Mouse (Mus musculus) bone marrow, adult 2 months (tissue): ENCODE results near the gene Chmp6. TPM values are rescaled to one million over a fixed set of nuclear protein-coding genes. Genes with fewer than 3 reads are reported as not detected.

Experiments
- H3K27ac ChIP-seq: fragments of 200-500 bp; 2 replicates; pipeline ENCODE4 v1.5.1; 2012; ENCODE audit warnings: low read depth, mild to moderate bottlenecking, control low read depth, inconsistent platforms, low read length; ENCODE audit not compliant: control insufficient read depth, poor library complexity, insufficient read depth
- H3K4me1 ChIP-seq: fragments of 200-500 bp; 2 replicates; pipeline ENCODE4 v1.6.1; 2011; ENCODE audit warnings: low read length; ENCODE audit not compliant: control insufficient read depth, insufficient read depth
- H3K4me3 ChIP-seq: fragments of 200-500 bp; replicated peaks from 2 replicates; pipeline ENCODE3; 2011; ENCODE audit warnings: mild to moderate bottlenecking, low read depth, low read length, control low read depth; ENCODE audit not compliant: control insufficient read depth
- CTCF ChIP-seq: fragments of 200-500 bp; IDR thresholded peaks from 2 replicates; pipeline ENCODE4 v1.5.1; 2011; ENCODE audit warnings: low read length, control low read depth; ENCODE audit not compliant: control insufficient read depth, insufficient read depth
- POLR2A ChIP-seq: fragments of 200-500 bp; IDR thresholded peaks from 2 replicates; pipeline ENCODE4 v1.6.1; 2011; ENCODE audit warnings: low read depth, mild to moderate bottlenecking, control low read depth, low read length, borderline replicate concordance; ENCODE audit not compliant: control insufficient read depth
- WGBS: fragments of 180-500 bp; shearing (Covaris S2); methylation state at CpG from one replicate; pipeline ENCODE4 v1.1.7; 2018; 5-methylcytosine and 5-hydroxymethylcytosine counted together
- polyA plus RNA-seq: library from polyadenylated mRNA; stranded (reverse); fragments of >200 nt; gene quantifications from 2 replicates; pipeline ENCODE4 v1.2.4, GENCODE M21; 2011; ENCODE audit warnings: low replicate concordance; ENCODE audit not compliant: missing spikeins, insufficient read depth, insufficient read length

Gene Chmp6
- polyA plus RNA-seq, 1 experiment: 16.1 TPM

DNA sequence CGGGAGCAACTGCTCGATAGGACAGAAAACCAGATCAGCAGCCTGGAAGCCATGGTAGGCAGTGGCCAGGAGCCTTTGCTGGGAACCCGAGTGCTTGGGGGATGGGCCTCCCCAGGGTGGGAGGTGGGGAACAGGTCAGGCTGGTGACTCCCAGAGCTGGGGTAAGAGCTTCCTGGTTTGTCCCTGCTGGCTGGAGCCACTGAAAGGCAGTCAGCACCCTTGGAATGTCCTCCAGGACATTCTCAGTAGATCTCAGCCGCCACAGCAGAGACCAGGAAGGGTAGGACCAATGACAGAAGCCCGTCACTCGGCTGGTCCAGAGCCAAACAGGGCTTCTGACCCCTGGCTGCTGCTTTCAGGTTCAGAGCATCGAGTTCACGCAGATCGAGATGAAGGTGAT lies 2.4 kb downstream of the Chmp6 start:
- TF ChIP-seq CTCF: no peak
- no peak for TF ChIP-seq POLR2A
- 70% methylated on average over 9 of the region's 9 CpGs for WGBS
- Histone ChIP-seq H3K4me1 (peaks cover 9% of the 10 kb centered on the region), H3K27ac (no peak overlapping the region), H3K4me3 (no peak overlapping the region)

DNA sequence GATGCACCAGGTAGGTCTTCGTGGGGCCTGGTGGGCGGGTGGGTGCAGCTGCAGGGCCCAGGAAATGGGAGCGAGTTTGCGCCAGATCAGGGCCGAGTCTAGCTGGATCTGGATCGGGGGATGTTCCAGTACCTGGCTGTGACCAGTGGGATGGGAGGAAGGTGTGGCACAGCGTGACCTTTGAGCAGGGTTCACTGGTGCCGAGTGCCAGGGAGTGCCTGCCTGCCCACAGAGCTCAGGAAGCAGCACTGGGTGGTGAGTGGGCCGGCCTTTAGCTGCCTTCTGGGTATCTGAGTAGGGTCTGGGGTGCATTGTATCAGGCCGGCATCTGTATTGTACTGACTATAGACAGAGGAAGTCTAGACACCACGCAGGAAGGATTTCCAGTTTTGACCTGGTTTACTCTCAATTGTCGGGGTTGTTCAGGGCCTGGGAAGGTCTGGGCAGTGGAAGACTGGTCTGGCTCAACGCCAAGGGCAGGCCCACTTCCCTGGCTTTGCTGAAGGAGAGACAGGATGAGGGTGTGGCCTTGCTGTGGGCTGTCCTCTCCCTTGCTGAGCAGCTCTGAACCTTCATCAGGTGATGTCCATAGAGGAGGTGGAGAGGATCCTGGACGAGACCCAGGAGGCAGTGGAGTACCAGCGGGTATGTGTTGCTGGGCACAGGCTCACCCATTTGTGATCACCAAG lies 3.0 kb downstream of the Chmp6 start:
- Histone ChIP-seq H3K4me3 (no peak overlapping the region), H3K4me1 (peaks cover 9% of the 10 kb centered on the region), H3K27ac (no peak overlapping the region)
- 59% methylated on average over 15 of the region's 15 CpGs for WGBS
- TF ChIP-seq POLR2A (no peak), CTCF (no peak)

- TF ChIP-seq CTCF (no peak), POLR2A (no peak)
- 90% methylated on average over 21 of the region's 21 CpGs for WGBS
- H3K27ac ChIP-seq: no peak overlapping the region
Observed at GRCm38 (mm10) chr11:119916834-119917469, 3.7 kb downstream of the Chmp6 start.

DNA sequence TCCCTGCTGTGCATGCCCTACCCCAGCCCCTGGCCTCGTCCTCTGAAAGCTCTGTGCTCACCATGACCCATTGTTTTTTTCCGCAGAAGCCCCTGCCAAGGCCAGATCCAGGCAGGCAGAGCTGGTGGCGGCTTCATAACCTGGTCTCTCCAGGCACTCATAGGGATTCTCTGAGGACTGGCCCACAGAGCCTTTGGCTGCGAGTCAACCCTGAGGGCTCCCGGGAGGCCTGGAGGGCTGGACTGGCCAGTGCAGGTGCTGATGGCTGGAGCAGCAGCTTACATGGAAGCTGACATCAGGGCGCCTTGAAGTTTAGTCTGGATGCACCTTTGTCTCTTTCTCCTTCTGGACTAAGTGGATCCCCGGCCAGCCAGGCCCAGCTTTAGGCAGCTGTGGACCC lies 5.3 kb downstream of the Chmp6 start:
- no peak for TF ChIP-seq POLR2A
- no peak for TF ChIP-seq CTCF
- Histone ChIP-seq H3K4me1 (peaks cover 5% of the 10 kb centered on the region), H3K4me3 (no peak overlapping the region), H3K27ac (no peak overlapping the region)
- 87% methylated on average over 7 of the region's 7 CpGs for WGBS

More at GRCm38 (mm10) chr11:119916834-119917469, 3.7 kb downstream of the Chmp6 start:
- peaks cover 9% of the 10 kb centered on the region for H3K4me1 ChIP-seq
- H3K4me3 ChIP-seq: no peak overlapping the region

DNA sequence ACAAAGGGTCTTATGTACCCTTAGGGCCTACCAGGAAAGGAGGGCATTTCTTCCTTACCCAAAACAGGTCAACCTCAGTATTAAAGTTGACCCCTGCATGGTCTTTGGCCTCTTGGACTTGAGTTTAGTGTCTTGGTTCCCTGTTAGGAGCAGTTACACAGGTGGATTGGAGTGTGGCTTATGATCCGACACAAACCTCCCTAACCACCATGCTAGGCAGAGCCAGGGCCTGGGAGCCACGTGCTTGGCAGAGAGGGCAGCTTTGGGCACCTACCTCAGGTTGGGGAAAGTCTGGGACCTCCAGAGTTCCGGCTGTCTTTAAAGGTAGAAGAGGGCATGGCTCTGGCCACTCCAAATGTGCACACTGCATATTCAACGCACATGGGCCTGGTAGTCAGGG lies 6.2 kb downstream of the Chmp6 start:
- Histone ChIP-seq H3K4me1 (peaks cover 3% of the 10 kb centered on the region), H3K27ac (no peak overlapping the region), H3K4me3 (no peak overlapping the region)
- WGBS: 91% methylated on average over 4 of the region's 4 CpGs
- TF ChIP-seq CTCF (no peak), POLR2A (no peak)

GRCm38 (mm10) chr11:119919897-119920296 lies 6.7 kb downstream of the Chmp6 start:
- TF ChIP-seq CTCF (peak; percentile 84), POLR2A (no peak)
- 62% methylated on average over 8 of the region's 8 CpGs for WGBS
- no peak overlapping the region for H3K4me3 ChIP-seq
- H3K27ac ChIP-seq: no peak overlapping the region
- H3K4me1 ChIP-seq: peaks cover 2% of the 10 kb centered on the region

DNA sequence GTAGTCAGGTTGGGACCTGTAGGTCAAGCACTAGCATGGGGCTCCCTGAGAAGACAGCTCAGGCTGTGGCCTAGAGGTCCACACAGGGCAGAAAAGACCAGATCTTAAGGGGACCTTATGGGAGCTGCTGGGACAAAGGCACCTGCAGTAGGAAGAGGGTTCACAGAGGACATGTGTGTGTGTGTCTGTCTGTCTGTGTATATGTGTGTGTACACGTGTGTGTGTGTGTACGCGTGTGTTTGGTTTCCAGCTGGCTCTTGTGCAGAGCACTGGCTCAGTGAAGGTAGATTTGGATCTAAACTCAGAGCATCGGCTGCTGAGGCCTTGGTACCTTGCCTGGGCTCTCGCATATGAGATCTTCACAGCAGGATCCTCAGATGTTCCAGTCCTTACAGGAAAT lies 7.4 kb downstream of the Chmp6 start:
- TF ChIP-seq POLR2A (no peak), CTCF (no peak)

DNA sequence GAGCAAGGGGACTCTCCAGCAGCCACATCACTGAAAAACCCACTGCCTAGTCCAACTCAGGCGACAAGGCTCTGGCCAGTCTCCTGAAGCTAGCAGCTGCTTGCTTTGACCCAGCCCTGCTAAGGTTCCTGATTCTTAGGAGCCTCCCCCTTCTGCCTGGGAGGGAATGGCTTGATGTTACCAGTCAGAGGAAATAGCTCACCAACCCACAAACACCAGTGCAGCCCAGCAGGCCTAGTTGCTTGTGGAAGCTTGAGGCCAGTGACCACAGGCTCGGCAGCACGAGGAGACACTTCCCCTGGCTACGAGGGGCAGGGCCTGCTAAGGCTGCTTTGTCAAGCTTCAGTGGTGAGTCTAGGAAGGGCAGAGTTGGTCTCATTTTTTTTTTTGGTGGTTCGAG lies 11.9 kb downstream of the Chmp6 start:
- 7% methylated on average over 5 of the region's 5 CpGs for WGBS
- Histone ChIP-seq H3K27ac (peak overlapping the region; percentile 43), H3K4me3 (no peak overlapping the region), H3K4me1 (peaks cover 3% of the 10 kb centered on the region; the same call in 1 of the 2 replicates)
- TF ChIP-seq POLR2A (no peak), CTCF (no peak)

More for the DNA sequence above, 7.4 kb downstream of the Chmp6 start:
- Histone ChIP-seq H3K4me3 (no peak overlapping the region), H3K27ac (no peak overlapping the region), H3K4me1 (no peaks in the 10 kb centered on the region)
- 88% methylated on average over 5 of the region's 5 CpGs for WGBS

GRCm38 (mm10) chr11:119926762-119927161 lies 13.5 kb downstream of the Chmp6 start:
- no peak overlapping the region for H3K4me3 ChIP-seq
- peaks cover 3% of the 10 kb centered on the region; the same call in 1 of the 2 replicates for H3K4me1 ChIP-seq
- no peak overlapping the region for H3K27ac ChIP-seq
- TF ChIP-seq CTCF: no peak
- TF ChIP-seq POLR2A: no peak
- WGBS: 68% methylated on average over 5 of the region's 5 CpGs
